Mouse (Mus musculus) forebrain, postnatal 0 days (tissue): Measurements from ENCODE around the gene Ptprk. TPM values are rescaled to one million over a fixed set of nuclear protein-coding genes. Genes with fewer than 3 reads are reported as not detected.

Source experiments
- ATAC-seq: fragments of 200-750 bp; cut with Nextera tagmentation; 2 replicates; pipeline ENCODE4 v1.8.0; 2017; ENCODE audit warnings: mild to moderate bottlenecking, moderate library complexity
- DNase-seq: peaks from one replicate; pipeline ENCODE4 v3.0.0-alpha.2; 2015
- H3K27ac ChIP-seq: fragments of 300-500 bp; sonication (generic); 2 replicates; pipeline ENCODE4 v1.5.1; 2014; ENCODE audit warnings: low read depth, mild to moderate bottlenecking, antibody characterized with exemption, low read length, moderate library complexity, mixed read lengths
- H3K27me3 ChIP-seq: fragments of 300-500 bp; sonication (generic); 2 replicates; pipeline ENCODE4 v1.6.1; 2014; ENCODE audit warnings: mild to moderate bottlenecking, low read length, mixed read lengths; ENCODE audit not compliant: insufficient read depth
- H3K36me3 ChIP-seq: fragments of 300-500 bp; sonication (generic); 2 replicates; pipeline ENCODE4 v1.6.1; 2014; ENCODE audit warnings: mild to moderate bottlenecking, moderate library complexity; ENCODE audit not compliant: insufficient read depth
- H3K4me1 ChIP-seq: fragments of 300-500 bp; sonication (generic); 2 replicates; pipeline ENCODE4 v1.6.1; 2014; ENCODE audit warnings: antibody characterized with exemption; ENCODE audit not compliant: insufficient read depth
- H3K4me2 ChIP-seq: fragments of 300-500 bp; sonication (generic); 2 replicates; pipeline ENCODE4 v1.6.1; 2014; ENCODE audit warnings: low read depth, mild to moderate bottlenecking, moderate library complexity
- H3K4me3 ChIP-seq: fragments of 300-500 bp; sonication (generic); 2 replicates; pipeline ENCODE4 v1.5.1; 2014; ENCODE audit warnings: low read depth, low read length, mixed read lengths
- H3K9ac ChIP-seq: fragments of 300-500 bp; sonication (generic); 2 replicates; pipeline ENCODE4 v1.6.1; 2014; ENCODE audit warnings: mild to moderate bottlenecking
- H3K9me3 ChIP-seq: fragments of 300-500 bp; sonication (generic); 2 replicates; pipeline ENCODE4 v1.6.1; 2016; ENCODE audit warnings: low read length
- CTCF ChIP-seq: sonication (generic); IDR thresholded peaks from 2 replicates; pipeline ENCODE4 v1.5.1; 2016; ENCODE audit warnings: antibody characterized with exemption, control low read depth, low read depth
- WGBS: fragments of 180-500 bp; shearing (Covaris S2); extraction: QIAGEN DNeasy Blood & Tissue Kit; methylation state at CpG from one replicate; pipeline ENCODE4 v1.1.7; 2014; 5-methylcytosine and 5-hydroxymethylcytosine counted together
- polyA plus RNA-seq: library from polyadenylated mRNA; unstranded; fragments of >200 nt; fragmentation: Nextera tagmentation; extraction: Ambion mirVana; gene quantifications from 2 replicates; pipeline ENCODE4 v1.2.1, GENCODE M21; 2015
- total RNA-seq: library from RNA; depleted of rRNA; stranded (reverse); fragments of >200 nt; gene quantifications from 2 replicates; pipeline ENCODE4 v1.2.3, GENCODE M21; 2014

Ptprk gene
- total and polyA plus RNA-seq, 2 experiments from 2014 or later, result 27.1 to 66.8 TPM

DNA sequence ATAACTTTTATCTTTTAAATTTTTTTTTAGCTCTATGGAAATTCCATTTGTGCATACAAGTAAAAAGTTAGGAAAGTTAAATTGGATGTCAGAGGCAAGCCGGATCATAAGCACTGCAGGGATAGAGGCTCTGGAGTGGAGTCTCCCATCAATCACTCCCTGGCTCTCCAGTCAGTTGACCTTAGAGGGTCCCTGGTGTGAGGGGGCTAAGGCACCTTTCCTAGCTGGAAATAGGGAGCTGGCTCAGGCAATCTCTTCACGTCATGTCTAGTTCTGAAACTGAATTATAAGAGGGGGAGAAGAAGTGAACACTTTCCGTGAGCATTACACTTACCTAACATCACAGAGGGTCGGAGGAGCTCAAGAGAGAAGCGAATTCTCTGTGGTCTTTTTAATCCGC is 110.1 kb downstream of the Ptprk start:
- Histone ChIP-seq H3K4me1 (no peaks in the 10 kb centered on the region), H3K9ac (no peak overlapping the region), H3K27ac (no peak overlapping the region), H3K36me3 (no peaks in the 10 kb centered on the region), H3K4me3 (no peak overlapping the region), H3K4me2 (no peak overlapping the region), H3K27me3 (no peaks in the 10 kb centered on the region), H3K9me3 (no peaks in the 10 kb centered on the region)
- 83% methylated on average over 6 of the region's 6 CpGs for WGBS
- DNase-seq (no peak), ATAC-seq (no peak)
- no peak for TF ChIP-seq CTCF

DNA sequence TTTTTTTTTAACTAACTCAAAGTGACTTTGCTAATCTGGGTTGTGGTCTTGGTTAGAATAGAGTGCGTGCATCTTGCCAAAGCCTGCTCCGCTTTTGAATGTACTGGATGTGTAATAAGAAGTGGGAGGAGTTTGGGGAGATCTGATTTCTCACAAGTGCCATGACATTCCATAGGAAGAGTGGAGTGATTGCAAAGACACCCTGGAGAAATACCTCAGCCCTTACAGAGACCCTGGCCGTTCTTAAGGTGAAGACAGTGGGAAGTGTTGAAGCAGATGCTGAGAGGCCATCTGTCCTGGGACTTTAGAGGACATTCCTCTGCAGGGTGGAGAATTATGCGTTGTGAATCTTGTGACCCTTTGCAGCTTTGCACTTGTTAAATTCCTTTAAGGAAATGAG is 110.7 kb downstream of the Ptprk start:
- no peaks in the 10 kb centered on the region for H3K36me3 ChIP-seq
- 73% methylated on average over 4 of the region's 4 CpGs for WGBS

DNA sequence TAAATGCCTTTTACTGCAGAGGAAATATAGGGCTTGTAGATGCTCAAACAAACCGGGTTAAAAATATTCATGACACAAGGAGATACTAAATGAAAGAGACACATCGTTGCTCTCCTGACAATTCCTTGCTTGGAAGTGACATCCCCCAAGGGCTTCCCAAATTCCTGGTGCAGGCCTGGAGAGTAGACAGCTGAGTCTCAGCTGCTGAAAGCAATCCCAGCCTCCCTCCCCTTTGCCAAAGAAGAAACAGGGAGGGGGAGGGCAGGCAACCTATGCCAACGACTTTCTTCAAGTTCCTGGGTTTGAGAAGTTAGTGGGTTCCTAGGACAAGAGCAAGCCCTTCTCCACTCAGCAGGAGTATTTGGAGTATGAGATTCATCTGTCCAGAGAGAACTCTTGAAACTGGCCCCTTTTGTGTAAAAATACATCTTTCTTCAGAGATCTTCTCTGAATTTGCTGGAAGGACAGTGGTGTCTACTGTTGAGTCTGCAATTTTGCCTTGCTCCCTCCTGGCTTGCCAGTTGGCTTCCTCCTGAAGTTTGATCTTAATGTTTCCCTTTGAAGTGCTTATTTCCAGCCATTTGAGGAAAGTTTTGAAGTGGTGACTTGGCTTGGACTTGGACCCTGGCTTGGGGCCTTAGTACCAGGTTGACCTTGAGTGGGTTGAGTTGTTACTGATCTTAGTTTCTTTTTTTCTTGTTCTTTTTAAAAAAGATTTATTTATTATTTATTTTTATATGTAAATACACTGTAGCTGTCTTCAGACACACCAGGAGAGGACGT is 111.6 kb downstream of the Ptprk start:
- 67% methylated on average over 4 of the region's 4 CpGs for WGBS
- DNase-seq, result no peak
- no peak for ATAC-seq
- Histone ChIP-seq H3K4me3 (no peak overlapping the region), H3K9ac (no peak overlapping the region), H3K27me3 (no peaks in the 10 kb centered on the region), H3K4me2 (no peak overlapping the region), H3K9me3 (no peaks in the 10 kb centered on the region), H3K36me3 (no peaks in the 10 kb centered on the region), H3K4me1 (no peaks in the 10 kb centered on the region), H3K27ac (no peak overlapping the region)
- no peak for TF ChIP-seq CTCF

More for the DNA sequence above, 110.7 kb downstream of the Ptprk start:
- DNase-seq (no peak), ATAC-seq (no peak)
- Histone ChIP-seq H3K27ac (no peak overlapping the region), H3K4me3 (no peak overlapping the region), H3K9me3 (no peaks in the 10 kb centered on the region), H3K4me2 (no peak overlapping the region), H3K9ac (no peak overlapping the region), H3K4me1 (no peaks in the 10 kb centered on the region), H3K27me3 (no peaks in the 10 kb centered on the region)
- TF ChIP-seq CTCF, result no peak

DNA sequence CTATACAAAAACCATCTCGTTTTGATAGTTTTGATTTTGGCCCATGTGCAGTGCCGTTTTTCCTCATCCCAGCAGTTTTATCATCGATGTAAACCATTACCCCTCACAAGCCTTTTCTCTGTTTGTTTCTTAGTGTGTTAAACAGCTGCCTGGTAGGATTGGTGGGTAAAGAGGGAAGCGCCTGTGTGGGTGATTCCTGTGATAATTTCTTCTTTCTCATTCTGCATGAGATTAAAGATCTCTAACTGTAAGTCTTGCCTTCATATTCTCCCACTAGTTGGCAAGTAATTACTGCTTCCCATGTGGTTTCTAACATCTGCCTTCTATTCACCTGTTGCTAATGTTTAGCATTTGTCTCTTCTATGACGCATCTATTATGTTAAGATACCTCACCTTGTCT is 116.8 kb downstream of the Ptprk start:
- WGBS, result 87% methylated on average over 5 of the region's 5 CpGs
- no peaks in the 10 kb centered on the region for H3K9me3 ChIP-seq
- no peak overlapping the region for H3K4me2 ChIP-seq
- ATAC-seq (no peak), DNase-seq (no peak)
- H3K36me3 ChIP-seq, result no peaks in the 10 kb centered on the region
- no peak for TF ChIP-seq CTCF
- no peak overlapping the region for H3K27ac ChIP-seq
- no peaks in the 10 kb centered on the region for H3K27me3 ChIP-seq
- H3K9ac ChIP-seq, result no peak overlapping the region
- H3K4me1 ChIP-seq, result no peaks in the 10 kb centered on the region
- H3K4me3 ChIP-seq, result no peak overlapping the region

DNA sequence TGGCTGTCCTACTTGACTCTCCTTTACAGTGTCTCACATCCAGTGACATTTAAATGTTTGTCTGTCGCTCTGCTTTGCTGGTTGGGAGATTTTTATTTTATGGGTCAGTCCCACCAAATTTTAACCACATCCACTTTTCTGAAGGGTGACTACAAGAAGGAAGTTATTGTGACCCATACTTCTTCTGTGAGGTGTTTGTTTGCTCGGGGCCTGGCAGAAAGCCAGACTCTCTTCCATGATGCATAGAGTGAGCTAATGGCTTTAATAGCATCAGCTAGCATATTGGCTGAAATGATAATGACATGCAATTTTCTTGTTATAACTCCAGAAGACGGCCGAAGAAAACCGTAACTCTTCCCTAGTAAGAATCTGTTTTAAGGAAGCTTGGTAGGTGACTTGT is 119.0 kb downstream of the Ptprk start:
- WGBS, result 66% methylated on average over 5 of the region's 5 CpGs

DNA sequence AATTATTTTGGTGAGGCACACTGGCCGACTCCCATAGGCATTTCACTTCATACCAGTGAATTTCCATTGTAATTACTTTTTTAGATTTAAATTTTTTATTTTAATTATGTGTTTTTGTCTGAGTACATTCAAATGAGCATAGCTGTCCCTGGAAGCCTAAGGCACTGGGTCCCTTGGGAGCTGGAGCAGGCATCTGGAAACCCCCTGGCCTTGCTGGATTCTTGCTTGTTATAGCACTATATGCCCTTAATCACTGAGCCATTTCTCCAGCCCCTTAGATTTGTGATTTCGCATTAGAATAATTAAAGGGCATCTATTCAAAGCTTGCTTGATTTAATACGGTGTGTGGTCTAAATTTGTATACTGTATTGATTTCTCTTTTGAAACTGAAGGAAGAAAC is 126.0 kb downstream of the Ptprk start:
- Histone ChIP-seq H3K4me1 (no peaks in the 10 kb centered on the region), H3K9ac (no peak overlapping the region), H3K36me3 (no peaks in the 10 kb centered on the region), H3K4me3 (no peak overlapping the region), H3K27me3 (no peaks in the 10 kb centered on the region), H3K4me2 (no peak overlapping the region), H3K27ac (no peak overlapping the region), H3K9me3 (no peaks in the 10 kb centered on the region)
- TF ChIP-seq CTCF, result no peak
- DNase-seq (no peak), ATAC-seq (no peak)
- 84% methylated on average over 3 of the region's 3 CpGs for WGBS

More for the DNA sequence above, 119.0 kb downstream of the Ptprk start:
- Histone ChIP-seq H3K4me1 (no peaks in the 10 kb centered on the region), H3K9me3 (no peaks in the 10 kb centered on the region), H3K36me3 (no peaks in the 10 kb centered on the region), H3K4me2 (no peak overlapping the region), H3K4me3 (no peak overlapping the region), H3K9ac (no peak overlapping the region), H3K27me3 (no peaks in the 10 kb centered on the region), H3K27ac (no peak overlapping the region)
- DNase-seq (no peak), ATAC-seq (no peak)
- TF ChIP-seq CTCF, result no peak

DNA sequence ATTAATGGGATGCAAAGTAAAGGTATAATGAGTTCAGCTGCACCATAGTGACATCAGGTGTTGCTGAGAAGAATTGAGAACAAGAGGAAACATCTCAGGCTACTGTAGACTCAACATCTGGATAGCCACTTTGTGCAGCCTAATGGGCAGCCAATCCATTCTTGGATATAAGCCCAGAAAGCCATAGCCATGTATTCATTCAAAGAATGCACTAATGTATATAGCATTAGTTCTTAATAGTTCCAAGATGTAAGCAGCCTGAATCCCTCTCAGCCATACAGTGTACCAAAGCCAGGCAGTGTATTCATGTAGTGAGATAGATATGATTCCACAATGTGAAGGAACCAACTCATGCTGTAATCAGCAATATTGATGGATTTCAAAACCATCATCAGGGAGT is 134.8 kb downstream of the Ptprk start:
- no peaks in the 10 kb centered on the region for H3K9me3 ChIP-seq
- H3K4me1 ChIP-seq, result no peaks in the 10 kb centered on the region
- no peaks in the 10 kb centered on the region for H3K27me3 ChIP-seq
- TF ChIP-seq CTCF, result no peak
- no peak overlapping the region for H3K4me2 ChIP-seq
- no peak for ATAC-seq
- DNase-seq, result no peak
- H3K4me3 ChIP-seq, result no peak overlapping the region
- no peaks in the 10 kb centered on the region for H3K36me3 ChIP-seq
- H3K27ac ChIP-seq, result no peak overlapping the region
- H3K9ac ChIP-seq, result no peak overlapping the region
